Mouse (Mus musculus) spleen, adult 18-20 months (tissue): Measurements from ENCODE around the gene Icos.

Source experiments
- DNase-seq, 2 experiments: peaks; one replicate each; pipeline ENCODE4 v3.0.0; 2022; ENCODE audit warnings: mixed read lengths in 2 of 2

Gene Icos

DNA sequence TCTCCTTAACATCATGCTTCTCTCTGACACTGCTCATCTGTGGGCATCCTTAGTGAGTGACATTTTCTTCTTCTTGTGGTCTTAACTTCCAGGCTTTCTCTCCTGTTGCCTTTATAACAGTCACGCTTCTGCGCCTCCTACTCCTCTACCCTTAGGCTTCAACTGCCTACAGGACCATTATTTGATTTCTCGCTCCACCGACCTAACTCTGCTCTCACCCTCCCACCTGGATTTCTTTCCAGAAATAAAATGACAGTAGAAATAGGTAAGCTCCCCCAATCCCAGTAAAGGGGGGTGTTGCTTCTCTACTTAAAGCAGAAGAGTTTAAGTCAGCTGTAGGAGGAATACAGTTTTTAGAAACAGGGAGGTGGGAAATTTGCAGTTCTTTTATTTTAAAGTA, 62.7 kb downstream of the Icos start:
- no peak for DNase-seq

DNA sequence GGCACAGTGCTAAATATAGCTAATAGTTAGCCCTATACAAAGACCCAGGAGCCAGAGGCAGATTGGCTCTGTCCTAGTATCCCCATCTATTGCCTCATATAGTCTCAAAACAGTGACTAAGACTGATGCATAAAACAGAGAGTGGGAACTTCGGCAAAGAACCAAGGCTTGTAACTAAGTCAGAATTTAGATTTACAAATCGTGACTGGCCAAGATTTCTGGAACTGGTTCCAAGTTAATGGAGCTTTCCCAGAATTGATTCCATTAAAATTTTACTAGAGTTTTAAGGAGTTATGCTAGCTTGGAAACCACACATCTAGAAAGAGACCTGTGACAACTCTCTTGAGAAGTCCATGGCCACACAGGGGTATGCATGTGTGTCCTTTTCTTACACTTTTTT, 65.1 kb downstream of the Icos start:
- DNase-seq = no peak

DNA sequence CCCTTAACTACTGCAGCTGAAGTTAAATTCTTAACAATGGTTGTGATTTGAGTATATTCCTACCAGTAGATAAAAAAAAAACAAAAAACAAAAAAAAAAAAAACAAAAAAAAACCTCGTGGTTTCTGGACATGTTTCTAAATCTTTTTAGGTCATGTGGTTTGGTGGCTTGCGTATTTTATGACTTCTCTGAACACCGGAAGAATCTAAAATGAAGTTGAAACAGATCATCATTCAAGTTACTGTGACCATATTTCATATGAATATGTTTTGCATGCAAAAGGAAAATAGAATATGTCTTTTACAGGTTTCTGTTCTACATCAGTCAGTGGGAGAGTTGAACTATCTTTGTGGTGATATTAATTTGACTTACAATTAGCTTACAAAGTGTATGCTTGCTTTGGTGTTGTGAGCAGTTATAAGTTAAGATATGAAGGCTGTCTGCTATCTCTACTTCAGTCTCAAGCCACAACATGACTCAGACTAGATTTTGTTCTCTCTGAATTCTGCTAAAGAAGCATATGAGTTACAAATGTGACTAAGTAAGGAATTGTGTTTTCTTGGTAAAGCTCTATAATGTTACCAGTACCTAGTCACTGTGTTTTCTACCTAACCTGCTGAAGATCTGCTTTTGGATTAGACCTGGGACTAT, 68.5 kb downstream of the Icos start:
- DNase-seq = no peak

DNA sequence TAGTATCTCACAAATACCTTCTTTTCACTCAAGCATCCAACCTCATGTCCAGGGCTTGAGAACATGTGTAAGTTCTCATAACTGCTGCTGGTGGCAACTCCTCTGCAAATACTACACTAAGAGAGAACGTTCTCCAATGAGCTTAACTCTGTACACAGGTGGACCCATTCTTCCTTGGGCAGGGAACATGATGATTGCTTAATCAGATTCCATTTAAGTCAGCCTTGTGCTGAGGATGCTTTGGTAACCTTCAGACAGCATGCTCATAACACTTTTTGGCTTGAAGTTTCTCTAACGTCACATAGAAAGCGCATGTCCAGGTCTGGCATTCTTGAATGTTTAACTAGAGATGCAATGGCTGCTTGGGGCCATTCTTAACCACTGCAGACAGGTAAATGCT, 69.6 kb downstream of the Icos start:
- DNase-seq = no peak
